Mouse (Mus musculus): Measurements from ENCODE around the gene Hdgfl2.

- TF ChIP-seq CTCF (IDR thresholded peaks at IDR 0.05; ENCODE audit: low read depth) (peak; percentile 100), EP300 (optimal IDR thresholded peaks at IDR 0.05) (peak; percentile 90)
Observed at GRCm38 (mm10) chr17:56036176-56036900, 43.1 kb upstream of the Hdgfl2 start, which contains the start of gene Sh3gl1.

Data from stomach, postnatal 0 days (tissue).